Mouse (Mus musculus) skeletal muscle tissue, adult 2 months (tissue): Measurements from ENCODE around the gene Wwox.
A peak's percentile ranks its signal among the peaks of the same experiment; 100 is the strongest.

Experiments
- DNase-seq: peaks from one replicate; pipeline ENCODE4 v3.0.0-alpha.2; 2012; ENCODE audit warnings: low read depth, low spot score

Gene Wwox

GRCm38 (mm10) chr8:114890478-114890877, 451.0 kb downstream of the Wwox start:
- DNase-seq = no peak

DNA sequence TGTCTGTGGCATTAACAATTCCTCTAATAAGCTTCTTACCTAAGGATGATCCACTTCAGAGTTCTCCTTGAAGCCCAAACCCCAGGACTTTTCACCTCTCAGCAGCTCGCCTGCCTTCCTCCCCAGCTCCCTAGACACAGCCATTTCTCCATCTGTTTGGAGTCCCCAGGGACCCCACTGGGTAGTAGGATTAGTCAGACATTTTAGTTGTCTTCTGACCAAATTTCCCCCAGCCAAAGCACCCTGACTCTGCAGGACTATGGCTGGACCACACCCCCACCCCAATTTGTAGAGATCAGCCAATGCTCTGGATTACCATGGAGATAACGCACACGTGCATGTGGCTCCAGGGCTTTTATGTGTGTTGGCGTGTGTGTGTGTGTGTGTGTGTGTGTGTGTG, 451.8 kb downstream of the Wwox start:
- no peak for DNase-seq

GRCm38 (mm10) chr8:114897432-114897831, 458.0 kb downstream of the Wwox start:
- no peak for DNase-seq

DNA sequence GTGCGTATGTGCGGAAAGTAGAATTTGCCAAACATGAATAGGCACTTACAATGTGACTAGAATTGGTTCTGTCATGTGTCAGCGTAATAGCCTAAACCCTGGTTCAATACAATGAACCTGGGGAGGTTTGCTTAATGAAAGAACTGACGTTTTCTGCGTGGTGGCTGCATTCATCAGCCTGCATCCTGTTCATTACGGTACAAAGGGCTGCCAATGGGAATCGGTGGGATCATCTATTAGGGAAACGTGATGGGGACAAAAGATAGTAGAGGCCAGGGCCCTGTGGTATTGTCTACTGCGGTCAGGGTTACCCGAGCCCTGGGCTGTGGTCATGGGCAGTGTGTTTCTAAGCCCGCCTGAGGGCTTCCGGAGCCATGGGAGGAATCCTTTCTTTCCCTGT, 459.7 kb downstream of the Wwox start:
- no peak for DNase-seq

DNA sequence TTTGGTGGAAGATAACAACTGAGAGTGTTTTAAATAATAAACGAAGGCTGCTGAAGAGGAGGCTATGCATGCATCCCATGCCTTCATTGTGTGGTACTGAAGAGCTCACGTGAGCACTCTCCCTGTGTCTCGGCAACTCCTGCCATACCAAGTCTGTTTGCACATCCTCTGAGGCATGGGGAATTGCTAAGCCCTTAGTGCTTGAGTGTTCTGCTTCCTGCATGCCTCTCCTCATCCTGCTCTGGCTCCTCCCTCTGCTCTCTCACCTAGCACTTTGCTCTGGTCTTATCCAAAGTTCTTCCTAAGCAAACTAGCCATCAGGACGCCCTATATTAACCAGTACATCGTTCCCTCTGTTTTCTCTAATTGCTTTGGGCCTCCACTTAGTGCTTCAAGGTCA, 463.1 kb downstream of the Wwox start:
- no peak for DNase-seq

DNA sequence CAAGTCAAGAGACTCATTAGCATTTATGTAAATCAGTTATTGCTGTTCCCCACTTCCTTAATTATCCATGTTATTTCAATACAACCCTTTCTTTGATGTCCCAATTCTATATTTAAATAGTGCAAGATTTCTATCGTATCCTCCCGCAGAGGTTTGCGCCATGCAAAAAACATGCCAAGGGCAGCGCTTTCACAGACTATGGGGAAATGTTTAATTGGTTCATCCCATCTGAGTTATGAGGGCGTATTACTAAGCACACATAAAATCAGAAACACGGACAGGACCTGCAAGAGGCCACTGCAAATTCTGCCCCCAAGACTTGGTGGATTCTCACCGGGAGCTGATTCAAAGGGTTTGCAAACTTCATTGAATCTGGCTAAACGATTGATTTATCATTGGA, 468.6 kb downstream of the Wwox start:
- DNase-seq = no peak

DNA sequence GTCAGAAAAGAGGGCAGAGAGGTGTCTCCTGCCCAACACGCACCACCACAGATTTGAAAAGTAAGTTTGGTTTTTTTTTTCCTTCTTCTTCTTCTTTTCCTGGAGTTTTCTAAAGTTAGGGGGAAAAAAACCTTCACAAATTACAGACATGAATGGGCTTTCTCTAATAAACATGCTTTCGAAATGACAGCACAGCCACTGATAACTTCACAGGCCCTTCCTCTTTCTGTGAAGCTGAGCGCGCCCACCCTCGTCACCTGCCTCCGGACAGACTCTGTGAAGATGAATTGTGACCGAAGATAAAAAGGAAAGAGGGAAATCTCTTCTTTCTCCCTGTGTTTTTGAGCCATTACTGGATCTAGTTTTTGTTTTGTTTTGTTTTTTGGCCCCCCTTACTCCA, 469.1 kb downstream of the Wwox start:
- DNase-seq = no peak

- DNase-seq = no peak
These were observed 469.7 kb downstream of the Wwox start for GRCm38 (mm10) chr8:114909146-114909545.

GRCm38 (mm10) chr8:114911031-114911580, 471.7 kb downstream of the Wwox start:
- no peak for DNase-seq

DNA sequence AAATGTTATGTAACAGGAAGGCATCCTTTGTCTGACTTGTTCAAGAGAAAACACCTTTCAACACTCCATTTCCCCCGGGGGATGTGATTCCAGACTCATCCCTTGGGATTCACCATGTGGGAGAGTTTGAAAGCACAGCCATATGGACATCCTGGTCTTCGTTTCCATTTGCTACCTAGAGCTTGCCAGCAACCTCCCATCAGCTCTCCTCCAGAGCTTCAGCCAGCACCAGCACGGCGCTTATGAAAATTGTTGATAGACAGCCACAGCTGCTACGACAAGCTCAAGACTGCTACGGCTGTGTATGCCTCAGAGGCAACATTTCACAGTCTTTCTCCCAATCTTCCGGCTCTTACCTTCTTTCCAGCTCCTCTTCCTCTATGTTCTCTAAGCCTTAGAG, 484.2 kb downstream of the Wwox start:
- DNase-seq = peak; percentile 83

- no peak for DNase-seq
These were observed 488.0 kb downstream of the Wwox start for GRCm38 (mm10) chr8:114927412-114927811.

- DNase-seq = no peak
These were observed 488.5 kb downstream of the Wwox start for GRCm38 (mm10) chr8:114927917-114928316.

DNA sequence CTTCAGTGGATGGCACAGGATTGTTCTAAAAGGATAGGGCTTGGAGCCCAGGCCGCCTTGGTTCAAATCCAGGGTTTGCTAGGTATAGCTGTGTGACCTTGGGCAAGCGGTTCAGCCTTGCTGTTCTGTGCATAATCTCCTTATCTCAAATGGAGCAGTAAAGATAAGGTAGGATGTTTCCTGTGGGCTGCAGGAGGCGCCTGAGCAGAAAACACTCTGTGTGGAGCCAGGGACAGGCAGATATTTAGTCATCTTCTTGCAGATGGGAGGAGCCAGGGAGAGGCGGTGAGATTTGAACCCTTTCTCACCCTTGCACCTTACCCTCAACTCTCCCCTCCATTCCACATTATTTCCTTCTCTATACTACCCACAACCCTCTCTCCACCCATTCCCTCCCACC, 490.1 kb downstream of the Wwox start:
- DNase-seq = no peak

DNA sequence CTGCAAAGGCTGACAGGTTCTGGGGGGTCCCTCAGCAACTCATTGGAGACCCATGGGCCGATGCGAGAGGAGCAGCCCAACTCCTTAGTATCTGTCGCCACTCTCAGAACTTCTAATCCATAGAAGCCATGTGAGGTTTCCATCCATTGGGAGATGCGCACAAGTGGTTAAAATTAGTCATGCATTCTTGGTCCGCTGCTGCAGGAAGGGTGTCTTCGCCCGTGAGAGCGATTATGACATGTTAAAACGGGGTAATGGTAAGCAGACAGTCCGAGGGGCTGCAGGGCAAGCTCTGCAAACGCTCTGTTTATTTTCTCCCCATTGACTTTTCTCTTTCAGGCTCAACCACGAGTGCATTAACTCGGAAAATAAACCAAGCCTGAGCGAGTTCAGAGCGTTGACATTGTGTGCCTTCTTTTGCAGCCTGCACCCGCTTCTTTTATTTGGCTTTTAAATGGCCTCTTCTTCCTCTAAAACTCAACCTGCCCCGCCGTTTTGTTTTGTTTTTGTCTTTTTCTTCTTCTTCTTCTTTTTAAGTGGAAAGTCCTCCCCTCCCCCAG, 492.7 kb downstream of the Wwox start:
- DNase-seq = no peak

- peak; percentile 49 for DNase-seq
These were observed 493.8 kb downstream of the Wwox start for GRCm38 (mm10) chr8:114933248-114933647.

DNA sequence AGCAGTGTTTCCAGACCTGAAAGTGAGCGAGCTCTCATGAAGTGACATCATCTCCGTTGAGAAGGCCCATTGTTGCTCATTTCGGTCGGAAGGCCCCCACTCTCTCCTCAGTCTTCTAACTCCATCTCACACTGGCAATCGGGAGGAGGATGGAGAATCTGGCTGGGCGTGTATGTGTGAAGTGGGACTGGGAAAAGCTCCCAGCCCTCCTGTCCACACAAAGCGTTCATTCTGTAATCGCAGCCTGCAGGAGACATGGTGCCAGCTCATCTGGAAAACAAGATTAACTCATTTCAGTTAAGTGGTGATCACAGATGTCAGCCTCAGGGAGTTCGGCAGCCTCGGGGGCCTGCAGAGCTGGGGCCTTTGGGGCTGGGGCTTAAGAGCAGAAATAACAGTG, 497.4 kb downstream of the Wwox start:
- DNase-seq = no peak

GRCm38 (mm10) chr8:114939338-114939737, 499.9 kb downstream of the Wwox start:
- no peak for DNase-seq

DNA sequence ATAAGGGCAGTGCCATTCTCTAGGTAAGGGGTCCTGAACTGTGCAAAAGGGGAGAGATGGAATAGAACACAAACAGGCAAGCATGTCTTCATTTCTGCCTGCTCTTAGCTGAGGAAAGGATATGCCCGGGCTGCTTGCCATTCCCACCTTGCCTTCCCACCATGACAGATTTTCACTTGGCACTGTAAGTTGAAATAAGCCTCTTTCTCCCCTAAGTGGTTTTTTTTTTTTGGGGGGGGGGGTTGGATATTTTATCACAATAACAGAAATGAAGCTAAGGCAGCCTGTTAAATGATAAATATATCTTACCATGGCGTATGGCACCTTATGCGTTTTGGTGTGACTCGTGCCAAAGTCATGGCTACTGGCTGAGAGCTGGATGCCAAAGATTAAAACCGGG, 501.6 kb downstream of the Wwox start:
- no peak for DNase-seq

- DNase-seq = no peak
These were observed 502.2 kb downstream of the Wwox start for GRCm38 (mm10) chr8:114941644-114942043.

DNA sequence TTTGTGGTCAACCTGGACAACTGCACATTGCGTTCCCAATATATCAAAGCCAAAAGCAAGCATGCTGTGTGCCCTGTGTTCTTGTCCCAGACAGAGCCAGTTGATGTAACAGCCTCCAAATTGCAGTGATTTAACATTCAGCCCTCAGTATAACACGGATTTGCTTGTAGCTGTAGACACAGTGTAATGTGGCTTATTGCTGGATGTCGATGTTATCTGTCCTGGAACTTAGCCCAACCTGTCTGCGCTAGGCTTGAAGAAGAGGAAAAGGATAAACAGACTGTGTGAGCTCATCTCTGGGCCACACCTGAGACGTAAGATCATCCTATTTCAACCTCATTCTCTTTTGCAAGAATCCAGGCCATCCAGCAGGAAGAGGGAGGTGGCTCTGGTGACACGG, 508.5 kb downstream of the Wwox start:
- DNase-seq = no peak

DNA sequence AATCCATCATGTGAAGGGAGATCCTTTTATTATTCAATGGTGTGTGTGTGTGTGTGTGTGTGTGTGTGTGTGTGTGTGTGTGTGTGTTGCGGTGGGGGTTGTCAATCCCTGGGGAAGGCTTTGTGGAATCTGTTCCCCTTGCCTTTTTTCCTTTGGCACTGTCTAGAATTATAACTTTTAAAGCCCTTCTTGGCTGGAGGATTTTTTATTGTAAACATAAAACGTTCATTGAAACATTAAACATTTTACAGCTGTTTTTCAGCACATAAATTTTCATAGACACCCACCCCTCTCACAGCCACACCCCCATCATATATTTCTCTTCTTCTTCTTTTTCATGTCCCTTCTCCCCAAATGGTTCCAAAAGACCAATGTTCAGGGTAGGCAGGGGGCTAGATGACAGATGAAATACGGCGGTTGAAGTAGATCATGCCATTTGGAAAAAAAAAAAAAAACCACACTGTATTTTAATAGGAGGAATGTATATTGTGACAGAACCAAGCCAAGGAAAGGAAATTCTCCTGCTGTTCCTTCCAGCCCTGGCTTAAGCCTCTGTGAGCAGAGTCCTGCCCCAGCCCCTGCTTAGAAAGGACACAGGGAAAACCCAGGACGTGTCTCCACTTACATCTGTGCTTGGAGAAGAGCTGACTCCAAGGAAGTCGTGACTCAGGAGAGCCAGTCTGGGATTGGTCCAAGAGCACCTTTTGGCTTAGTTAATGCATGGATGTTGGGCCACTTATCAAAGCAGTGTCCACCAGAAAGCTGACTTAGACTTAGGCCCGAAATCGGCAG, 517.1 kb downstream of the Wwox start:
- DNase-seq = peak; percentile 61

- DNase-seq = peak; percentile 89
These were observed 519.1 kb downstream of the Wwox start for GRCm38 (mm10) chr8:114958437-114959107.

GRCm38 (mm10) chr8:114959406-114959805, 520.0 kb downstream of the Wwox start:
- DNase-seq = peak; percentile 85
